Mouse (Mus musculus): Measurements from ENCODE around the gene Sqstm1. TPM values are rescaled to one million over a fixed set of nuclear protein-coding genes. Genes with fewer than 3 reads are reported as not detected.

The Sqstm1 gene
- total and polyA plus RNA-seq, 3 experiments = 202 to 579 (median 456) TPM

DNA sequence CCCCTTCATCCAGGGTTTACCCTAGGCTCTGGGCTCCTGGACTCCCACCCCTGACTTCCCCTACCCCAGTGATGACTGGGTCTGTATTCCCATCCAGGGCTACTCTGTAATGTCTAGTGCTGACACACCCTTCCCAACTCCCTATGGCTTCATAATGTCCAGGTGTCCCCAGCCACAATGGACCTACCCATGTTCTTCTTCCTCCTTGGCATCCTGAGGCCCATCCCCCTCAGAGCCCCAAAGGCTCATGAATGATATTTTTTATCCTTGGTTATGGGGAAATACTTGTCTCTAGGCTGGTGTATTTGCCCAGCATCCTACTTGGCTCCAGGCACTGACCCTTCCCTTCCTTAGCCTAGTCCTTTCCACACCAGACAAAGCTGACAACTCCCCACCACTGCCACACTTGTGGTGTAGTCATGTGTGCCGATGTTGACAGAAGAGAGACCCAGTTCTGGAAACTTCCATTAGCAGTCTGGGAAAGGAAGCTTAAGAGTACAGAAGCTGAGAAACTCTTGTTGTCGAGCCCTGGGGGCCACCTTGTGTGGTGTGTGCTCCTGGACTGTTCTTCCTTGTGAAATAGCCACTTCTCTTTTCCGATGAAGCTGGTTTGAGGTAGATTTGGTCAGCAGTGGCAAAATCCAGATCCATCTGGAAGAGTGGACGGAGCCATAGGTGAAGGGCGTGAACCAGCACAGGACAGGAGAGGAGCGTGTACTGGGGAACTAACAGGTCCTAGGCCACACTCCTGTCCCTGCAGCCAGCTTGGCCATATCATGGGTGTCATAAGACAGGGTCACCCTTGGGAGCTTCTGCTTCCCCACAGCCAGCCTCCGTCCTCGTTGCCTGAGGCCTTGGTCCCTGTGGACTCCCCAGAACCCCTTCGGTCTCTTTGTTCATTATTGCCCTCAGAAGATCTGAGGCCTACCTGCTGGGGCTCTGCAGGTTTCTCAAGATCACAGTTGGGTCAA lies 28.5 kb upstream of the Sqstm1 start:
- H3K4me3 ChIP-seq (replicated peaks in 1 of 3; ENCODE audit: low read depth in 2 of 3, low read length in 2 of 3, poor library complexity in 1 of 3) = no peak overlapping the region
- H3K27me3 ChIP-seq (replicated peaks) = no peaks in the 10 kb centered on the region
- peaks cover 10 to 21% of the 10 kb centered on the region in 2 experiments for H3K36me3 ChIP-seq (replicated peaks in 1 of 2; ENCODE audit: control insufficient read depth in 1 of 2, insufficient read depth in 1 of 2, low read length in 1 of 2)
- peaks cover 14 to 31% of the 10 kb centered on the region in 2 experiments for H3K4me1 ChIP-seq (ENCODE audit: control insufficient read depth in 1 of 2, insufficient read depth in 2 of 2)
- H3K27ac ChIP-seq (ENCODE audit: insufficient read depth, low read depth) = no peak overlapping the region
- no peak overlapping the region for H3K4me2 ChIP-seq (ENCODE audit: insufficient read depth, low read depth, poor library complexity, severe bottlenecking)
- TF ChIP-seq GABPA (IDR thresholded peaks at IDR 0.05; ENCODE audit: insufficient replicate concordance, low read depth, low read length) (no peak), KAT2A (IDR thresholded peaks at IDR 0.05; ENCODE audit: insufficient replicate concordance, low read length) (no peak), MAFK (IDR thresholded peaks at IDR 0.05; ENCODE audit: insufficient replicate concordance, low read length) (no peak), ZNF384 (IDR thresholded peaks at IDR 0.05; ENCODE audit: low read depth, low read length) (no peak), MAZ (IDR thresholded peaks at IDR 0.05; ENCODE audit: low read depth, low read length) (no peak), MAX (IDR thresholded peaks at IDR 0.05; ENCODE audit: low read length) (no peak), RAD21 (IDR thresholded peaks at IDR 0.05; ENCODE audit: low read depth, low read length) (no peak), MXI1 (IDR thresholded peaks at IDR 0.05; ENCODE audit: low read depth, low read length) (no peak), E2F4 (IDR thresholded peaks at IDR 0.05; ENCODE audit: insufficient replicate concordance, low read depth, low read length) (no peak), UBTF (IDR thresholded peaks at IDR 0.05; ENCODE audit: low read depth, low read length) (no peak), NRF1 (IDR thresholded peaks at IDR 0.05; ENCODE audit: low read depth, low read length) (no peak), POLR2AphosphoS2 (IDR thresholded peaks at IDR 0.05; ENCODE audit: low read depth, low read length) (no peak), RCOR1 (conservative IDR thresholded peaks at IDR 0.05; ENCODE audit: low read depth, low read length) (no peak), CTCF (conservative IDR thresholded peaks at IDR 0.05 in 1 of 2, IDR thresholded peaks at IDR 0.05 in 1 of 2; ENCODE audit: low read depth in 2 of 2, low read length in 2 of 2) (no peak)
- dilution Hi-C loops (cut with MboI; ENCODE audit: extremely low pct_ligation_motif_present, extremely low pct_unique_long_range_greater_than_20kb, low sequenced_read_pairs) (no loop called here), in situ Hi-C loops (cut with MboI; ENCODE audit: low pct_ligation_motif_present, low pct_unique_long_range_greater_than_20kb, low sequenced_read_pairs) (no loop called here)
- H3K9me3 ChIP-seq (replicated peaks; ENCODE audit: low read length) = no peaks in the 10 kb centered on the region
- DNase-seq (ENCODE audit: extremely low read depth) = no peak
- H3K9ac ChIP-seq (ENCODE audit: insufficient read depth, low read depth) = no peak overlapping the region
- no peaks in the 10 kb centered on the region for H3K79me2 ChIP-seq (replicated peaks; ENCODE audit: control insufficient read depth, extremely low read depth, insufficient read depth, poor library complexity, severe bottlenecking)

DNA sequence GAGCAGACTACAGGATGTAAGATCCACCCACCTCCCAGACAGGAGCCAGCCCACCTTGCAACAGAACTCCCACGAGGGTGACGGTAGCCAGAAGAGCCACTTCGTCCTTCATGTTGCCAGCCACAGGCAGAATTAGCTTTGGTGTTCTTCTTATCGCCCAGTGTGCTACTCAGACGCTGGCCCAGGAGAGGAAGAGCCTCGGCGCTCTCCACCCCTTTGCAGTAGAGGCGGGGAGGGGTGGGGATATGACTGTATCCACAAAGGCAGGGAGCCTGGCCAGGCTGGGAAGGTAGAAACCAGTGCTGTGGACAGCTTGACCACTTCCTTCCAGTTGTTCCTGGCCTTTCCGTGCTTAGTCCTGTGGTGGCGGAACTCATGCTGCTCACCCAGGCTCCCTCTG lies 27.7 kb upstream of the Sqstm1 start, which contains the start of gene Ltc4s:
Ltc4s (minus strand) TSS at position 293 of the 400 bp plus-strand sequence.
- Histone ChIP-seq H3K79me2 (replicated peaks; ENCODE audit: control insufficient read depth, extremely low read depth, insufficient read depth, poor library complexity, severe bottlenecking) (no peaks in the 10 kb centered on the region), H3K4me1 (ENCODE audit: control insufficient read depth in 1 of 2, insufficient read depth in 2 of 2) (peaks cover 14 to 28% of the 10 kb centered on the region in 2 experiments), H3K36me3 (replicated peaks in 1 of 2; ENCODE audit: control insufficient read depth in 1 of 2, insufficient read depth in 1 of 2, low read length in 1 of 2) (peaks cover 18 to 29% of the 10 kb centered on the region in 2 experiments), H3K4me2 (ENCODE audit: insufficient read depth, low read depth, poor library complexity, severe bottlenecking) (peak within 1 kb of the TSS; percentile 67), H3K9ac (ENCODE audit: insufficient read depth, low read depth) (no peak within 1 kb of the TSS), H3K9me3 (replicated peaks; ENCODE audit: low read length) (no peaks in the 10 kb centered on the region), H3K27me3 (replicated peaks) (no peaks in the 10 kb centered on the region), H3K4me3 (replicated peaks in 1 of 3; ENCODE audit: low read depth in 2 of 3, low read length in 2 of 3, poor library complexity in 1 of 3) (peak within 1 kb of the TSS in 2 of 3 experiments; percentile 56 to 64), H3K27ac (ENCODE audit: insufficient read depth, low read depth) (no peak within 1 kb of the TSS)
- in situ Hi-C loops (cut with MboI; ENCODE audit: low pct_ligation_motif_present, low pct_unique_long_range_greater_than_20kb, low sequenced_read_pairs) (no loop called here), dilution Hi-C loops (cut with MboI; ENCODE audit: extremely low pct_ligation_motif_present, extremely low pct_unique_long_range_greater_than_20kb, low sequenced_read_pairs) (no loop called here)
- no peak for DNase-seq (ENCODE audit: extremely low read depth)
- TF ChIP-seq HCFC1 (IDR thresholded peaks at IDR 0.05; ENCODE audit: low read depth, low read length) (no peak), ELF1 (IDR thresholded peaks at IDR 0.05; ENCODE audit: low read depth, low read length) (no peak), RAD21 (IDR thresholded peaks at IDR 0.05; ENCODE audit: low read depth, low read length) (no peak), ZNF384 (IDR thresholded peaks at IDR 0.05; ENCODE audit: low read depth, low read length) (no peak), ZKSCAN1 (IDR thresholded peaks at IDR 0.05; ENCODE audit: borderline replicate concordance, low read depth, low read length) (no peak), PAX5 (IDR thresholded peaks at IDR 0.05; ENCODE audit: low read length) (no peak), EP300 (IDR thresholded peaks at IDR 0.05; ENCODE audit: low read length) (no peak), MXI1 (IDR thresholded peaks at IDR 0.05; ENCODE audit: low read depth, low read length) (no peak), GABPA (IDR thresholded peaks at IDR 0.05; ENCODE audit: insufficient replicate concordance, low read depth, low read length) (no peak), RCOR1 (conservative IDR thresholded peaks at IDR 0.05; ENCODE audit: low read depth, low read length) (no peak), UBTF (IDR thresholded peaks at IDR 0.05; ENCODE audit: low read depth, low read length) (no peak), TBP (conservative IDR thresholded peaks at IDR 0.05; ENCODE audit: low read depth, low read length) (no peak)
